ENCODE assay signal across 16 mouse cellular contexts in genomic region chr19:29472424-29472823, GRCm38 (mm10). TPM values are rescaled to one million over a fixed set of nuclear protein-coding genes. Genes with fewer than 3 reads are reported as not detected.
DNase-seq lines count a peak whose midpoint lies in the region; ATAC-seq lines count a peak whose summit lies in the region.
"Had no signal": no experiment of that assay in that cellular context is flagged by ENCODE, and none has a peak within 500 bp of the region (broad histone marks: within the 10 kb centered on the region; RNA-seq: fewer than 3 reads in every experiment).

No protein-coding gene starts in this region.

- peaks cover 52% of the 10 kb centered on the region for H3K4me1 ChIP-seq in heart, embryonic 13.5 days
- H3K4me1 ChIP-seq in brown adipose tissue, adult 24 weeks (ENCODE audit: control insufficient read depth, insufficient read depth, insufficient read length, low read length): peaks cover 34% of the 10 kb centered on the region
- peaks cover 8% of the 10 kb centered on the region; the same call in 1 of the 2 replicates for H3K4me1 ChIP-seq in intestine, embryonic 15.5 days (replicated peaks)
- peaks cover 42% of the 10 kb centered on the region for H3K4me1 ChIP-seq in liver, embryonic 15.5 days (replicated peaks)
- H3K4me1 ChIP-seq in forebrain, embryonic 10.5 days: peaks cover 15% of the 10 kb centered on the region

- H3K9ac ChIP-seq in heart, embryonic 13.5 days: no peak overlapping the region
- no peak overlapping the region for H3K9ac ChIP-seq in intestine, embryonic 15.5 days
- H3K9ac ChIP-seq in liver, embryonic 15.5 days: no peak overlapping the region
- H3K9ac ChIP-seq: forebrain, embryonic 13.5 days; limb, embryonic 13.5 days; lung, embryonic 15.5 days; midbrain, embryonic 12.5 days had no signal

- H3K36me3 ChIP-seq in heart, embryonic 13.5 days: no peaks in the 10 kb centered on the region
- H3K36me3 ChIP-seq in intestine, embryonic 15.5 days: no peaks in the 10 kb centered on the region
- H3K36me3 ChIP-seq in liver, embryonic 15.5 days (replicated peaks): no peaks in the 10 kb centered on the region
- no peaks in the 10 kb centered on the region for H3K36me3 ChIP-seq in forebrain, embryonic 10.5 days (replicated peaks)
- H3K36me3 ChIP-seq: hindbrain, embryonic 10.5 days; limb, embryonic 13.5 days; lung, embryonic 15.5 days; midbrain, embryonic 12.5 days had no signal

- no peaks in the 10 kb centered on the region for H3K27me3 ChIP-seq in heart, embryonic 13.5 days (replicated peaks)
- H3K27me3 ChIP-seq in intestine, embryonic 15.5 days (replicated peaks): no peaks in the 10 kb centered on the region
- no peaks in the 10 kb centered on the region for H3K27me3 ChIP-seq in liver, embryonic 15.5 days
- H3K27me3 ChIP-seq in forebrain, embryonic 10.5 days (ENCODE audit: poor library complexity, severe bottlenecking): no peaks in the 10 kb centered on the region
- H3K27me3 ChIP-seq: forebrain, embryonic 13.5 days; limb, embryonic 13.5 days; lung, embryonic 15.5 days; midbrain, embryonic 12.5 days had no signal

- H3K9me3 ChIP-seq in heart, embryonic 13.5 days: no peaks in the 10 kb centered on the region
- no peaks in the 10 kb centered on the region for H3K9me3 ChIP-seq in intestine, embryonic 15.5 days
- no peaks in the 10 kb centered on the region for H3K9me3 ChIP-seq in liver, embryonic 15.5 days (replicated peaks)
- no peaks in the 10 kb centered on the region for H3K9me3 ChIP-seq in forebrain, embryonic 10.5 days
- H3K9me3 ChIP-seq: forebrain, embryonic 13.5 days; hindbrain, embryonic 10.5 days; limb, embryonic 13.5 days; lung, embryonic 15.5 days; midbrain, embryonic 12.5 days had no signal

- no peak overlapping the region for H3K4me3 ChIP-seq in heart, embryonic 13.5 days
- no peak overlapping the region for H3K4me3 ChIP-seq in brown adipose tissue, adult 24 weeks (ENCODE audit: insufficient read depth, low read depth, low read length)
- no peak overlapping the region for H3K4me3 ChIP-seq in intestine, embryonic 15.5 days (replicated peaks)
- H3K4me3 ChIP-seq in liver, embryonic 15.5 days (replicated peaks): no peak overlapping the region
- H3K4me3 ChIP-seq in forebrain, embryonic 10.5 days: no peak overlapping the region
- H3K4me3 ChIP-seq: forebrain, embryonic 13.5 days; hindbrain, embryonic 10.5 days; limb, embryonic 13.5 days; lung, embryonic 15.5 days; midbrain, embryonic 12.5 days had no signal

- no peak for ATAC-seq in heart, embryonic 13.5 days (ENCODE audit: extremely low read depth, insufficient number of reproducible peaks, low FRiP score, low TSS enrichment)
- ATAC-seq in intestine, embryonic 15.5 days: peak; percentile 46
- ATAC-seq in liver, embryonic 15.5 days (ENCODE audit: insufficient read depth): peak; percentile 44; the same call in 1 of the 2 replicates
- ATAC-seq: forebrain, embryonic 13.5 days had no signal

- H3K27ac ChIP-seq in heart, embryonic 13.5 days (replicated peaks): peak overlapping the region; percentile 34
- H3K27ac ChIP-seq in brown adipose tissue, adult 24 weeks (replicated peaks; ENCODE audit: low read depth, low read length): peak overlapping the region; percentile 16
- peak overlapping the region; percentile 29 for H3K27ac ChIP-seq in intestine, embryonic 15.5 days
- H3K27ac ChIP-seq in liver, embryonic 15.5 days (replicated peaks): no peak overlapping the region
- H3K27ac ChIP-seq in forebrain, embryonic 10.5 days: no peak overlapping the region
- H3K27ac ChIP-seq: forebrain, embryonic 13.5 days; hindbrain, embryonic 10.5 days; limb, embryonic 13.5 days; lung, embryonic 15.5 days; macrophage; midbrain, embryonic 12.5 days; stomach, postnatal 0 days had no signal

- no peak for DNase-seq in heart, adult 9 months (ENCODE audit: low spot score in 2 of 2)
- no peak for DNase-seq in forebrain, embryonic 10.5 days (ENCODE audit: extremely low spot score, low spot score)
- no peak for DNase-seq in cerebellum, adult 11-12 months
- DNase-seq: cerebellum, adult 9-10 months; gastrocnemius, postnatal 14 days had no signal

- 42% methylated on average over 8 of the region's 8 CpGs for WGBS in heart, embryonic 13.5 days
- WGBS in intestine, embryonic 15.5 days: 61% methylated on average over 8 of the region's 8 CpGs
- 28% methylated on average over 8 of the region's 8 CpGs for WGBS in liver, embryonic 15.5 days (ENCODE audit: insufficient replicate concordance)
- WGBS in forebrain, embryonic 10.5 days: 92% methylated on average over 8 of the region's 8 CpGs

- H3K4me2 ChIP-seq in heart, embryonic 13.5 days: no peak overlapping the region
- no peak overlapping the region for H3K4me2 ChIP-seq in intestine, embryonic 15.5 days (replicated peaks)
- no peak overlapping the region for H3K4me2 ChIP-seq in liver, embryonic 15.5 days
- H3K4me2 ChIP-seq: forebrain, embryonic 13.5 days; limb, embryonic 13.5 days; lung, embryonic 15.5 days; midbrain, embryonic 12.5 days had no signal

RNA-seq across cellular contexts. Expression of gene Ric1, which starts 49.7 kb away (rescaled TPM):
- 6.5 and 6.7 TPM in 2 replicates for polyA plus RNA-seq in heart, embryonic 13.5 days (2015; fragmentation: Nextera tagmentation; extraction: Ambion mirVana)
- 21.6 and 23.3 TPM in 2 replicates for polyA plus RNA-seq in brown adipose tissue, adult 24 weeks (2012; ENCODE audit: insufficient read depth, insufficient read length, missing spikeins)
- polyA plus RNA-seq in intestine, embryonic 15.5 days (2015; fragmentation: Nextera tagmentation; extraction: Ambion mirVana): 11.9 and 12.3 TPM in 2 replicates
- 2.7 TPM in 2 replicates for polyA plus RNA-seq in liver, embryonic 15.5 days (2015; fragmentation: Nextera tagmentation; extraction: Ambion mirVana)
- polyA plus RNA-seq in forebrain, embryonic 10.5 days (2016; fragmentation: Nextera tagmentation; extraction: Ambion mirVana): 11.7 and 11.9 TPM in 2 replicates

Comparison
In these comparisons a context has a peak if more than half of its experiments do, and no peak if none do; other contexts are left out.
1. H3K27ac ChIP-seq: peak in heart, embryonic 13.5 days (single experiment), brown adipose tissue, adult 24 weeks (single experiment) and intestine, embryonic 15.5 days (single experiment); none in liver, embryonic 15.5 days (single experiment) and forebrain, embryonic 10.5 days (single experiment).